Mouse (Mus musculus) heart, embryonic 13.5 days (tissue): ENCODE data around the gene Tmem59. TPM values are rescaled to one million over a fixed set of nuclear protein-coding genes. Genes with fewer than 3 reads are reported as not detected.
A peak's percentile ranks its signal among the peaks of the same experiment; 100 is the strongest.

Experiments
- ATAC-seq: fragments of 200-750 bp; cut with Nextera tagmentation; 2 replicates; pipeline ENCODE4 v1.8.0; 2017; ENCODE audit warnings: moderate TSS enrichment; ENCODE audit not compliant: insufficient number of reproducible peaks, low FRiP score, low TSS enrichment; ENCODE audit errors: extremely low read depth
- H3K27ac ChIP-seq: fragments of 300-500 bp; sonication (generic); replicated peaks from 2 replicates; pipeline ENCODE4 v1.5.1; 2015; ENCODE audit warnings: moderate library complexity, mild to moderate bottlenecking, inconsistent platforms
- H3K27me3 ChIP-seq: fragments of 300-500 bp; sonication (generic); replicated peaks from 2 replicates; pipeline ENCODE4 v1.6.1; 2015; ENCODE audit warnings: mild to moderate bottlenecking, inconsistent platforms
- H3K36me3 ChIP-seq: fragments of 300-500 bp; sonication (generic); 2 replicates; pipeline ENCODE4 v1.6.1; 2015; ENCODE audit warnings: mild to moderate bottlenecking, inconsistent platforms
- H3K4me1 ChIP-seq: fragments of 300-500 bp; sonication (generic); 2 replicates; pipeline ENCODE4 v1.6.1; 2015; ENCODE audit warnings: inconsistent platforms
- H3K4me2 ChIP-seq: fragments of 300-500 bp; sonication (generic); 2 replicates; pipeline ENCODE4 v1.6.1; 2015; ENCODE audit warnings: inconsistent platforms, mild to moderate bottlenecking, moderate library complexity
- H3K4me3 ChIP-seq: fragments of 300-500 bp; sonication (generic); 2 replicates; pipeline ENCODE4 v1.5.1; 2015; ENCODE audit warnings: moderate library complexity, mild to moderate bottlenecking, inconsistent platforms
- H3K9ac ChIP-seq: fragments of 300-500 bp; sonication (generic); 2 replicates; pipeline ENCODE4 v1.6.1; 2015; ENCODE audit warnings: inconsistent platforms, mild to moderate bottlenecking, moderate library complexity
- H3K9me3 ChIP-seq: fragments of 300-500 bp; sonication (generic); 2 replicates; pipeline ENCODE4 v1.6.1; 2016; ENCODE audit warnings: inconsistent platforms
- WGBS: fragments of 180-500 bp; shearing (Covaris S2); methylation state at CpG from one replicate; pipeline ENCODE4 v1.1.7; 2015; ENCODE audit warnings: mixed read lengths; 5-methylcytosine and 5-hydroxymethylcytosine counted together
- polyA plus RNA-seq: library from polyadenylated mRNA; unstranded; fragments of >200 nt; fragmentation: Nextera tagmentation; extraction: Ambion mirVana; gene quantifications from 2 replicates; pipeline ENCODE4 v1.2.1, GENCODE M21; 2015

Gene Tmem59
- 327 TPM in 2 replicates for polyA plus RNA-seq

DNA sequence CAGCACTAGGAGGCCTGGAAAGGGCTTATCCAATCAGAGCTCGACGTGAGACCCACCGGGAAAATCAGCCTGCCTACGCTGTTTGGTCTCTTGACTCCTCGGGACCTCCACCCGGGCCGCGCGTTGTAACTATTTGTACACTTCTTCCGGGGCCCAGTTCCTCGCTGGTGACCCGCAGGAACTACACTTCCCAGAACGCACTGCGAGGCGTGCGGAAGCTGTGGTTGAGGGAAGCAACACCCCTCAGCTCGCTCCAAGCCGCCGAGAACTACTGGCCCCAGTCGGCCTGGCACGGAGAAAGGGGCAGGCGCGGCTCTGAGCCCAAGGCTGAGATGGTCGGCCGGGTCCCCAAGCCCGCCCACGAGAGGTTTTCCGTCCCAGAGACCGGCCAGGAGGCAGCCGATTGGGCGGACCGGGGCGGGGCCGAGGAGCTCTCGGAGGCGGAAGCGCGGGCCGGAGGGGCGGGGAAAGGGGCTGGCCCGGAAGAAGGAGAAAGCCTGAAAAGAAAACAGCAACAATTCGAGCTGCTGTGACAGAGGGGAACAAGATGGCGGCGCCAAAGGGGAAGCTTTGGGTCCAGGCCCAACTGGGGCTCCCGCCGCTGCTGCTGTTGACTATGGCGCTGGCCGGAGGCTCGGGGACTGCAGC lies at the start of gene Tmem59:
Gene Tmem59 (plus strand): TSS at position 218 of the 648 bp plus-strand sequence.
- peak; percentile 89 for ATAC-seq
- Histone ChIP-seq H3K27ac (peak within 1 kb of the TSS; percentile 96), H3K27me3 (no peaks in the 10 kb centered on the region), H3K4me3 (peak within 1 kb of the TSS; percentile 99), H3K4me2 (peak within 1 kb of the TSS; percentile 76), H3K9me3 (no peaks in the 10 kb centered on the region), H3K36me3 (peaks cover 29% of the 10 kb centered on the region), H3K9ac (peak within 1 kb of the TSS; percentile 97), H3K4me1 (peaks cover 40% of the 10 kb centered on the region)
- under 1% methylated on average over 49 of the region's 49 CpGs for WGBS

DNA sequence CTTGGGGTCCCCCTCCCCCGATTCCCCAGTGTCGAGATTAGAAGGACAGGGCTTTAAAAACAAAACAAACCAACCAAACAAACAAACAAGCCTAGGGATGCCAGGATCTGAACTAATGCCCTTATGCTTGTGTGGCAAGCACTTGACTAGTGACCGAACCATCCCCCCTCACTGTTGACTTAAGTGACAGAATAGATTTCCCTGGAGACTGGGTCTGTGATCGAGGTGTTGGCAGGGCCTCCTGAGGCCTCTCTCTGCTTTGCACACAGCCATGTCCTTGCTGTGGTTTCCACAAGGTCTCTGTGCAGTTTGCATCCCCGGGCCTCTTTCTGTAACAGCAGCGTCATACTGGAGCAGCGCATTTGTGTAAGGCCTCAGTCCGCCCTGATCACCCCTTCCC lies 48.8 kb upstream of the Tmem59 start:
- ATAC-seq = no peak
- peaks cover 22% of the 10 kb centered on the region; the same call in 1 of the 2 replicates for H3K27me3 ChIP-seq
- H3K9me3 ChIP-seq = no peaks in the 10 kb centered on the region
- WGBS = 56% methylated on average over 8 of the region's 8 CpGs
- no peak overlapping the region for H3K27ac ChIP-seq
- no peaks in the 10 kb centered on the region for H3K36me3 ChIP-seq
- peaks cover 18% of the 10 kb centered on the region for H3K4me1 ChIP-seq
- no peak overlapping the region for H3K9ac ChIP-seq
- no peak overlapping the region for H3K4me3 ChIP-seq
- no peak overlapping the region for H3K4me2 ChIP-seq

DNA sequence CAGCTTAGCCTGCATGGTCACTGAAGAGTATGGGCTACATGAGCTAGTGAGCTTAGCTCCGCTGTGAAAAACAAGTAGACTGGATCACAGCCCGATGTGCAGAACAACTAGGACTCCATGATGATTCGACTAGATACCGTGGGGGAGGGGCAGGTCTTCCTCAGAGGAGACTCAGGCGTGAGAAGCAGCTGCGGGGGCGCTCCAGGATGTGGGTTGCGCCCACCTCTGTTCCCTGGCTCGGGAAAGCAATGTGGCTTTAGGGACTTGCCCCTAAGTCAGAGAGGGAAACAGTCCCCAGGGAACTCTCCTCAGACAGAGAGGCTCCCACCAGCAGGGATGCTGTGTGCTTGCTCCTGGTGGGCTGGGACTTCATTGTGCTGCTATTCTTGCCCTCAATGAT lies 47.7 kb upstream of the Tmem59 start:
- no peak for ATAC-seq
- H3K4me1 ChIP-seq = peaks cover 19% of the 10 kb centered on the region
- no peak overlapping the region for H3K4me2 ChIP-seq
- peaks cover 11% of the 10 kb centered on the region; the same call in 1 of the 2 replicates for H3K27me3 ChIP-seq
- no peak overlapping the region for H3K9ac ChIP-seq
- H3K4me3 ChIP-seq = no peak overlapping the region
- 20% methylated on average over 9 of the region's 9 CpGs for WGBS
- H3K36me3 ChIP-seq = no peaks in the 10 kb centered on the region
- no peaks in the 10 kb centered on the region for H3K9me3 ChIP-seq
- no peak overlapping the region for H3K27ac ChIP-seq

DNA sequence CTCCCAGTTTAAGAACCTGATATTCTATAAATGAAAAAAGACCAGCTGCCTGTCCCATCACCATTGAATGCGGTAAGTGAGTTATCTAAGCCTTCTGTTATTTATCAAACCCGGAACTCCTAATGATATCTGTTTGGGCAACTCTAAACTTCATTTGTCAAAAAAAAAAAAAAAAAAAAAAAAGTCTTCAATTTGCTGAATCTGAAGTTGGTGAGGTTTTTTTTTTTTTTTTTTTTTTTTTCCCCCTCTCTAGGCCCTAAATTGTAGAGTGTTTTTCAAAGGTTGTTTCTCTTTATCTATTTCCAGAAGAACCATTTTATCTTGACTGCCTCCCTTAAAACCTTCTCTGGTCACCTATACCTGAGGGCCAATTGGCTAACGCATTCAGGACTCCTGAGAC lies 43.3 kb upstream of the Tmem59 start:
- Histone ChIP-seq H3K27ac (no peak overlapping the region), H3K9me3 (no peaks in the 10 kb centered on the region), H3K4me3 (no peak overlapping the region), H3K4me1 (peaks cover 45% of the 10 kb centered on the region), H3K4me2 (no peak overlapping the region), H3K27me3 (peaks cover 5% of the 10 kb centered on the region; the same call in 1 of the 2 replicates), H3K36me3 (peaks cover 7% of the 10 kb centered on the region), H3K9ac (no peak overlapping the region)
- WGBS = 76% methylated on average over 3 of the region's 3 CpGs
- no peak for ATAC-seq

DNA sequence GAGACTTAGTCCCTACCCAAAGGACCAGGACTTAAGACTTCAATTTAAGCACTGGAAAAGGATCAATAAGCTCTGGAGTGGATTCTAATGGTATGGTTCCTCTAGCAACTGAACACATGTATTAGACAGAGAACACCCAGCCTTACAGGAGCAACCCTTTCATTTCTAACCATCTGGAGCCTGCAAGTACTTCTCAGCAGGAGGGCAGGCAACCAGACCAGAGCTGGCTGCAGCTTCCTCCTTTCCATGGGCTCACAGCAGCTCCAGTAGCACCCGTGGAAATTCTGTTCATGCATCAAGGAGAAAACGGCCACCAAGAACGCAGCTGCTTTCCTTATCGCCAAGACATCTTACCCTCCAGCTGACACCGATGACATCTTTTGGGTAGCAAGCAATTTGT lies 42.5 kb upstream of the Tmem59 start:
- no peak for ATAC-seq
- Histone ChIP-seq H3K4me2 (no peak overlapping the region), H3K4me3 (no peak overlapping the region), H3K36me3 (peaks cover 7% of the 10 kb centered on the region), H3K9ac (no peak overlapping the region), H3K4me1 (peaks cover 48% of the 10 kb centered on the region), H3K27ac (no peak overlapping the region), H3K27me3 (peaks cover 5% of the 10 kb centered on the region; the same call in 1 of the 2 replicates), H3K9me3 (no peaks in the 10 kb centered on the region)
- WGBS = 62% methylated on average over 5 of the region's 5 CpGs

DNA sequence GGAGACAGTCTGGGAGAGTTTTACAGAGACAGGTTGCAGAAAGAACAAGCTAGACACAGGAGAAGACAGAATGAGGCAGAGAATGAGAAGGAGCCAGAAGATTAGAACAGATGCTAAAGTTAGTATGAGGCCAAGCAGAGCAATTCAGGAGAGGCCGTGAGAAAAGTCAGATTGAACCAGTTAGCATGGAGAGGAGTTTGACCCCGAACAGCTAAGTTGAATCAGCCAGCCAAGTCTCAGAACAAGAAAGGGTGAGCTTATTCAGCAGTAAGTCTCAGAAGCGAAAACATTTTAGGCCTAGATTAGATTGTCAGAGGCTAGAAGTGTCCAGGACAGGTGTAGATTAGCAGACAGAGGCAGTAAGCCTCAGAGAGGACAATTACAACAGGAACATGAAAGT lies 41.7 kb upstream of the Tmem59 start:
- Histone ChIP-seq H3K36me3 (peaks cover 7% of the 10 kb centered on the region), H3K4me3 (no peak overlapping the region), H3K9me3 (no peaks in the 10 kb centered on the region), H3K4me1 (peaks cover 46% of the 10 kb centered on the region), H3K9ac (no peak overlapping the region), H3K4me2 (no peak overlapping the region), H3K27ac (no peak overlapping the region), H3K27me3 (peaks cover 5% of the 10 kb centered on the region; the same call in 1 of the 2 replicates)
- no peak for ATAC-seq
- WGBS = 28% methylated on average over 3 of the region's 3 CpGs

DNA sequence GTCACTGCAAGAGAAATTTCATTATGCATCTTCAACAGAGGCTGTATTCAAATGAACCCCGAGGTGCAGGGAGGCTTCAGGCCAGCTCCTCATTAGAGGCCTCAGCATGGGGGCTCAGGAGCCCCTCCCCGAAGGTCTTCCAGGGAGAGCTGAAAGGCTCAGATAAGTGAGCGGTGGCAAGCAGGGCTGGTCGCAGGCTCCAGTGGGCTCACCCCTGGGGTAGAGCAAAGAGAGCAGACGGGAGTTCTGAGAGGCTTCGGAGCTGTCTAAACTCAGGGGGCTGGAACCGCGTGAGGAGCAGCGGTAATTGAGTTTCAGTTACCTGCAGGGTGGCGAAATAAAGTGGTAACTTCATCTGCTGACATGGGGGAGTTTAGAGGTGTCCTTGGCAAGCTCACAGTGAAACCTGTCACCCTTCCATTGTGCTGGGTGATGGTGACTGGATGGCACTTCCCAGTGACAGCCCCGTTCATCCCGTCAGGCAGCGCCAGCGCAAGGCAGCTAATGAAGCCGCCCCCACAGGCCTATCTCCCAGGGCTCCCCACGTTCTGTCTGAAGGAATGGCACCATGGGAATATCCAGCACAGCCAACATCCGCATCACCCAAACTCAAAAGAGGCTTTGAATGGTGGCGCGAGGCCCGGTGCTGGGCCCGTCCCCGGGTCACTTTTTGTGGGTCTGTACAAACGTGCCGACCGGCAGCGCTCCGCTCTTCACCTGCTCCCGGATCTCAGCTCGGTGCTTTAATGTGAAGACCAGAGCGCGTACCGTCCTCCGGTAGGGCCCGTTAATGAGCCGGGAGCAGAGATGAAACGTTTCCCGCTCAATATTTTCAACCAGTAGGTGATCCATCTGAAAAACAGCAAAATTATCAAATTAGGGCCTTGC lies 39.0 kb upstream of the Tmem59 start:
- H3K9ac ChIP-seq = no peak overlapping the region
- no peak overlapping the region for H3K27ac ChIP-seq
- H3K4me2 ChIP-seq = peak overlapping the region; percentile 16; the same call in 1 of the 2 replicates
- 0 out of 2 replicates have a peak, but pooled peaks cover 5% of the 10 kb centered on the region for H3K27me3 ChIP-seq
- 50% methylated on average over 37 of the region's 37 CpGs for WGBS
- H3K36me3 ChIP-seq = peaks cover 21% of the 10 kb centered on the region
- H3K4me3 ChIP-seq = no peak overlapping the region
- H3K9me3 ChIP-seq = no peaks in the 10 kb centered on the region
- peaks cover 49% of the 10 kb centered on the region for H3K4me1 ChIP-seq
- no peak for ATAC-seq

DNA sequence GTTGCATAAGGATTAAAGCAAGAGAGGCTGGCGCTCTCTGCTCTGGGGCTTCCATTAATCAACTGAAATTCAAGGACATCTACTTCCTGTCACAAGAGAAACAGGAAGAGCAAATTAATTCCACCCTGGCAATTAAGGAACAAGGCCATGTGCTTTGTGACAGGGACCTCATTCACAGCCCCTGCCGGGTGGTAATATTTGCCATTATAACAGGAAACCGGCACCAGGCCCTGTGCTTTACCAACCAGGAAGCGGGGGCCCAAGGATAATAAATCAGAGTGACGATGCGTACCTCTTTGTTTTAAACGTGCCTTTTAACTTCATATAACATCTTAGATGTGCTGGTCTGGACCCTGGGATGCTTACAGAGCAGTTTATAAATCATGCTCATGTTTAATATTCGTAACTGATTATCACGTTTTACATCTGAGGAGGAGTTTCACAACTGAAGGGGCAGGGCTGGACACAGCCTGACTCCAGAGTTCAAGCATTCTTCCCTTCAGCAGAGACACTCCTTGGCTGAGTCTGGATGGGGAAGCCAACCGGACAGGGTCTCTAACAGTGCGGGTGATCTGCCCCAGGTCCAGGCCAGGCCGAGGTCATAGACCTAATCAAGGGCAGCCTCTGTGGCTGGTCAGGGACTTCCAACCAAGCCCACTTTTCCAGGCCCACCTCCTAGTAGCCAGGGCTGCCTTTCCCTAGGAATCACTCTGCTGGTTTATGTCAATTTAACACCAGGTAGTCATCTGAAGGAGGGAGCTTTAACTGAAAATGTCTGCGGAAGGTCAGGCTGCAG lies 38.2 kb upstream of the Tmem59 start:
- 0 out of 2 replicates have a peak overlapping the region, but pooled peaks have one; percentile 20 for H3K27ac ChIP-seq
- ATAC-seq = no peak
- 58% methylated on average over 13 of the region's 13 CpGs for WGBS
- H3K4me1 ChIP-seq = peaks cover 49% of the 10 kb centered on the region
- H3K9ac ChIP-seq = 0 out of 2 replicates have a peak overlapping the region, but pooled peaks have one; percentile 19
- H3K9me3 ChIP-seq = no peaks in the 10 kb centered on the region
- peaks cover 21% of the 10 kb centered on the region for H3K36me3 ChIP-seq
- 0 out of 2 replicates have a peak, but pooled peaks cover 5% of the 10 kb centered on the region for H3K27me3 ChIP-seq
- no peak overlapping the region for H3K4me3 ChIP-seq
- no peak overlapping the region for H3K4me2 ChIP-seq

DNA sequence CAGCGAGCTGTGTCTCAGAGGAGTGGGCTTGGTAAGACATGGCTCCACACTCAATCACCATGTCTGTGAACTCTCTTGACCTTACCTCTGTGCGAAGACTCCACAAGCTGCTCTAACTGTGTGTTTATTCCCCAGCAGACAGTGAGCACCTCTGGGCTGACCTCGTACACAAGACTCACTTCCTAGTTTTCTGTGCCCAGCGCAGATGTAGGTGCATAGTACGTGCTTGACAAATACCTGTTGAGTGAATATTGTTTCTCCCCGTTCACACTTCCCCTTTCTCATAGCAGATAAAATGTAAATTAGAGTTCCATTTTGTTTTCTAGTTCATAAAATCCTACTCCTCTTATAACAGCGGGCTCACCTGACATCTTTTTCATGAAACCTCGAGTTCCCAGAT lies 34.7 kb upstream of the Tmem59 start:
- no peaks in the 10 kb centered on the region for H3K9me3 ChIP-seq
- no peak overlapping the region for H3K9ac ChIP-seq
- H3K4me2 ChIP-seq = no peak overlapping the region
- H3K4me1 ChIP-seq = peaks cover 26% of the 10 kb centered on the region
- WGBS = 88% methylated on average over 8 of the region's 8 CpGs
- H3K27me3 ChIP-seq = no peaks in the 10 kb centered on the region
- H3K27ac ChIP-seq = no peak overlapping the region
- H3K4me3 ChIP-seq = no peak overlapping the region
- no peak for ATAC-seq
- peaks cover 46% of the 10 kb centered on the region for H3K36me3 ChIP-seq

DNA sequence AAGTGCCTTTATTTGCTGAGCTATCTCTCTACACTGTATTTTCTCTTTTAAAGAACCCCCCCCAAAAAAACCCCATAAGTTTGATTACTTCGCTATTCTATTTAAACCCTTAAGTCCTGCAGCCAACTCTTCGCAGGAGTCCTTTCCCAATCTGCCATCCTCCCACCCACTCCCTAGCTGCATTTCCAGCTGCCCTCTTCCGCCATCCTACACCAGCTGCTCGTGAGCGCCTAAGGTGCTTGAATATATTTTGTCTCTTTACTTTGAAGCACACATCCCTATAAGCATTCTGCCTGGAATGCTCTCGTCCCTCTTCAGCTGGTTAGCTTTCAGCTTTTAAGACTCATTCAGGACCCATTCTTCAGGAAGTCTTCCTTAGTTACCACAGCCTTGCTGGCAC lies 27.2 kb upstream of the Tmem59 start:
- Histone ChIP-seq H3K9me3 (no peaks in the 10 kb centered on the region), H3K4me1 (0 out of 2 replicates have a peak, but pooled peaks cover 3% of the 10 kb centered on the region), H3K9ac (no peak overlapping the region), H3K27me3 (no peaks in the 10 kb centered on the region), H3K4me3 (no peak overlapping the region), H3K27ac (no peak overlapping the region), H3K4me2 (no peak overlapping the region), H3K36me3 (peaks cover 58% of the 10 kb centered on the region)
- WGBS = 84% methylated on average over 6 of the region's 6 CpGs
- no peak for ATAC-seq

DNA sequence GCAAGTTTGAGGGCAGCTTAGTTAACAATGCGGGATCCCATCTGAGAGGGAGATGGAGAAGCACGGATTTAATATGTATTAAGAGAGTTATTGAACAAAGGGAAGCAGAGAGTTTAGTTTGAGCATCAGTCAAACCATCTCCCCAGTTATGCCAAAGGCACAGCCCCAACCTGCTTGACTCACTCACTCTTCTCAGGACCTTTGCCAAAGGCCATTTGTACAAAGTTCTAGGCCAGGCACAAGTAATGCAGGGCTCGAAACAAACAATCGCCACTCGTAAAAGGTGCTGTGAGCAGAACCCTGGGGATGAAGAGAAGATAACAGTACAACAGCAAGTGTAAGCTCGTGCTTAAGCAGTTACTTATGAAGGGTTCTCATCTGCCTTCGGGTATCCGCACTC lies 25.6 kb upstream of the Tmem59 start:
- Histone ChIP-seq H3K36me3 (peaks cover 51% of the 10 kb centered on the region), H3K9me3 (no peaks in the 10 kb centered on the region), H3K4me2 (no peak overlapping the region), H3K4me3 (no peak overlapping the region), H3K27me3 (no peaks in the 10 kb centered on the region), H3K9ac (no peak overlapping the region), H3K4me1 (peaks cover 9% of the 10 kb centered on the region), H3K27ac (no peak overlapping the region)
- no peak for ATAC-seq
- WGBS = 88% methylated on average over 8 of the region's 8 CpGs
